Mouse (Mus musculus) heart, adult 2 months (tissue): ENCODE measurements around the gene Mrpl38. TPM values are rescaled to one million over a fixed set of nuclear protein-coding genes. Genes with fewer than 3 reads are reported as not detected.
A peak's percentile ranks its signal among the peaks of the same experiment; 100 is the strongest.

Source experiments
- DNase-seq, 2 experiments: peaks; one replicate each; pipeline ENCODE4 v3.0.0; 2021
- H3K27ac ChIP-seq: fragments of 200-600 bp; 2 replicates; pipeline ENCODE4 v1.8.1; 2022
- H3K27me3 ChIP-seq: fragments of 200-500 bp; 2 replicates; pipeline ENCODE4 v1.6.1; 2012; ENCODE audit warnings: mild to moderate bottlenecking, low read length, inconsistent platforms, mixed read lengths; ENCODE audit not compliant: control insufficient read depth, insufficient read depth
- H3K36me3 ChIP-seq: fragments of 200-500 bp; 2 replicates; pipeline ENCODE4 v1.6.1; 2012; ENCODE audit warnings: low read length, inconsistent platforms; ENCODE audit not compliant: control insufficient read depth, insufficient read depth
- H3K4me1 ChIP-seq: fragments of 200-500 bp; 2 replicates; pipeline ENCODE4 v1.6.1; 2011; ENCODE audit warnings: low read length; ENCODE audit not compliant: control insufficient read depth, insufficient read depth
- H3K4me3 ChIP-seq: fragments of 200-600 bp; 2 replicates; pipeline ENCODE4 v1.8.1; 2022
- H3K79me2 ChIP-seq: fragments of 200-500 bp; replicated peaks from 2 replicates; pipeline ENCODE4 v1.6.1; 2012; ENCODE audit warnings: mild to moderate bottlenecking, inconsistent platforms, low read length, moderate library complexity, mixed read lengths; ENCODE audit not compliant: control insufficient read depth, insufficient read depth
- H3K9ac ChIP-seq: fragments of 200-500 bp; 2 replicates; pipeline ENCODE4 v1.6.1; 2012; ENCODE audit warnings: low read depth, mild to moderate bottlenecking, control low read depth, inconsistent platforms, low read length, mixed read lengths
- CTCF ChIP-seq: fragments of 200-600 bp; IDR thresholded peaks from 2 replicates; pipeline ENCODE4 v1.8.1; 2022; ENCODE audit warnings: antibody characterized with exemption, mild to moderate bottlenecking, moderate library complexity
- EP300 ChIP-seq: fragments of 200-500 bp; IDR thresholded peaks from 2 replicates; pipeline ENCODE4 v1.6.1; 2011; ENCODE audit warnings: low read depth, low read length, control low read depth; ENCODE audit not compliant: insufficient read depth
- POLR2A ChIP-seq: fragments of 200-500 bp; IDR thresholded peaks from 2 replicates; pipeline ENCODE4 v1.6.1; 2011; ENCODE audit warnings: mild to moderate bottlenecking, low read depth, low read length, control low read depth; ENCODE audit not compliant: insufficient read depth
- WGBS: fragments of 180-500 bp; shearing (Covaris S2); methylation state at CpG from one replicate; pipeline ENCODE4 v1.1.7; 2018; 5-methylcytosine and 5-hydroxymethylcytosine counted together
- intact Hi-C: fragments of 180-260 bp; cut with DNase I; formaldehyde crosslinking; loops from one replicate; pipeline ENCODE4 v1.15.1; 2025
- polyA plus RNA-seq: library from polyadenylated mRNA; depleted of rRNA; stranded (reverse); fragments of >200 nt; gene quantifications from 2 replicates; pipeline ENCODE4 v1.2.3, GENCODE M21; 2012
- total RNA-seq, 2 experiments: library from RNA; stranded (reverse); gene quantifications; 2 replicates each; pipeline ENCODE4 v1.2.3; 2021

The Mrpl38 gene
- total and polyA plus RNA-seq, 3 experiments = 55.5 to 59.7 (median 56.8) TPM

DNA sequence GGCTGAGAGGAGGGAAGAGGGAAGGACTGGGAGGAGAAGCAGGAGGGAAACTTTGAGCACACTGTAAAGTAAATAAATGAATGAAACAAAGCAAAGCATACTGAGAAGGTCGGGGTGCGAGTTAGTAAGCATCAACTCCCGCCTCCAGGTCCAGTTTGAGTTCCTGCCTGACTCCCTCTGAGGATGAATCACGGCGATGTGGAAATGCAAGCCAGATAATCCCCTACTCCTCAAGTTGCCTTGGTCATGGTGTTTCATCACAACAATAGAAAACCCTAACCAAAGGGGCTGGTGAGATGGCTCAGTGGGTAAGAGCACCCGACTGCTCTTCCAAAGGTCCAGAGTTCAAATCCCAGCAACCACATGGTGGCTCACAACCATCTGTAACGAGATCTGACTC lies 37.3 kb upstream of the Mrpl38 start:
- no peaks in the 10 kb centered on the region for H3K36me3 ChIP-seq
- WGBS = 88% methylated on average over 7 of the region's 7 CpGs

DNA sequence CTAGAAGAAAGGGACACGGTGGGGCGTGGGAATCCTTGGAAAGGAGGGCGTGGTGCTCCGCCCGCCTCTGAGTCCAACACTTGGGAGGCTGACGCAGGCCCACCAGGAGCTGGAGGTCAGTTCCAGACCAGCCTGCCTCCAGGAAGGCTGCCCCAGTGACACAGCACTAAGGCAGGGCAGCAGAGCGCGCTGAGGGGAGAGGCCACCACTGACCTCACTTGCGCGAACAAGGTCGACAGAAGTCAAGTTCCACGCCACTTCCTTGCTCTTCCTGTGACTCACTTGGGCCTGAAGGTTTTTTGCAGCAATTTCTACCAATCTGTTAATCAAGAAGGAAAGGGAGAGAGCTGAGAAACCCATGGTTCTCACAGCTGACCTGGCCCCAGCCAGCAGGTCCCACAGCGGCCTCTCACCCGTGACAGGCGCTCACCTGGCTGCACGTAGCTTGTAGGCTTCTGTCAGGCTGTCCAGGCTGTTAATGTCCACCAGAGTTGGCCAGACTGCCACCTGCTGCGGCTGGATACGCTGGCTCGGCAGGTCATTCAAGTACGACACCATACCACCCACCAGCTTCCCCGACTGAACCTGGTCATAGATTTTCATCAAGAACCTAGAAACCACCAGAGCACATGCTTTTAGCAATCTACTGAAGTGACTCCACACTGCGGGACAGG lies 36.2 kb upstream of the Mrpl38 start:
- H3K36me3 ChIP-seq = no peaks in the 10 kb centered on the region
- H3K4me1 ChIP-seq = no peaks in the 10 kb centered on the region
- H3K79me2 ChIP-seq = no peaks in the 10 kb centered on the region
- no peak overlapping the region for H3K27ac ChIP-seq
- no peaks in the 10 kb centered on the region for H3K27me3 ChIP-seq
- 92% methylated on average over 22 of the region's 22 CpGs for WGBS
- no peak overlapping the region for H3K9ac ChIP-seq
- TF ChIP-seq EP300 (no peak), CTCF (no peak)
- no peak for DNase-seq
- no peak overlapping the region for H3K4me3 ChIP-seq
- intact Hi-C loops = no loop called here

More for the DNA sequence above, 37.3 kb upstream of the Mrpl38 start:
- Histone ChIP-seq H3K27ac (no peak overlapping the region), H3K4me1 (no peaks in the 10 kb centered on the region), H3K4me3 (no peak overlapping the region), H3K9ac (no peak overlapping the region), H3K79me2 (no peaks in the 10 kb centered on the region), H3K27me3 (no peaks in the 10 kb centered on the region)
- DNase-seq = no peak
- intact Hi-C loops = no loop called here
- TF ChIP-seq CTCF (no peak), POLR2A (no peak)

DNA sequence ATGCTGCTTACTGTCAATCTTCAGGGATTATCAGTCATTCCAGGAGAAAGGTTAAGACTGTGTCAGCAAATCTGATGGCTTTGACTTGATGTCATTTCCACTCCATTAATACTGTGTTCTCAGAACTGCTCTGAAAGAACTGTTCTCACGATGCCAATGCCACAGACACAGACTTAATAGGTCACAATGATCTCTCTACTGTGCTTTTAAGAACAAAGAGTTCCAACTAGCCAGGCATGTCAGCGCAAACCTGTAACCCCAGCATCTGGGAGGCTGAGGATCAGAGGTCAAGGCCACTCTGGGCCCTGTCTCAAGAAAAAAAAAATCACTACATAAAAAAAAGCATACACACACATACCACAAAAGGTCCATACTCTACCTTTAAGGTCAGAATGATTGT lies 33.3 kb upstream of the Mrpl38 start:
- no peaks in the 10 kb centered on the region for H3K79me2 ChIP-seq
- H3K27ac ChIP-seq = no peak overlapping the region
- H3K9ac ChIP-seq = no peak overlapping the region
- no peaks in the 10 kb centered on the region for H3K27me3 ChIP-seq
- intact Hi-C loops = no loop called here
- H3K4me3 ChIP-seq = no peak overlapping the region
- DNase-seq = no peak
- no peaks in the 10 kb centered on the region for H3K36me3 ChIP-seq
- H3K4me1 ChIP-seq = no peaks in the 10 kb centered on the region; the same call in 1 of the 2 replicates
- TF ChIP-seq EP300 (no peak), POLR2A (no peak), CTCF (no peak)
- 92% methylated on average over 2 of the region's 2 CpGs for WGBS

DNA sequence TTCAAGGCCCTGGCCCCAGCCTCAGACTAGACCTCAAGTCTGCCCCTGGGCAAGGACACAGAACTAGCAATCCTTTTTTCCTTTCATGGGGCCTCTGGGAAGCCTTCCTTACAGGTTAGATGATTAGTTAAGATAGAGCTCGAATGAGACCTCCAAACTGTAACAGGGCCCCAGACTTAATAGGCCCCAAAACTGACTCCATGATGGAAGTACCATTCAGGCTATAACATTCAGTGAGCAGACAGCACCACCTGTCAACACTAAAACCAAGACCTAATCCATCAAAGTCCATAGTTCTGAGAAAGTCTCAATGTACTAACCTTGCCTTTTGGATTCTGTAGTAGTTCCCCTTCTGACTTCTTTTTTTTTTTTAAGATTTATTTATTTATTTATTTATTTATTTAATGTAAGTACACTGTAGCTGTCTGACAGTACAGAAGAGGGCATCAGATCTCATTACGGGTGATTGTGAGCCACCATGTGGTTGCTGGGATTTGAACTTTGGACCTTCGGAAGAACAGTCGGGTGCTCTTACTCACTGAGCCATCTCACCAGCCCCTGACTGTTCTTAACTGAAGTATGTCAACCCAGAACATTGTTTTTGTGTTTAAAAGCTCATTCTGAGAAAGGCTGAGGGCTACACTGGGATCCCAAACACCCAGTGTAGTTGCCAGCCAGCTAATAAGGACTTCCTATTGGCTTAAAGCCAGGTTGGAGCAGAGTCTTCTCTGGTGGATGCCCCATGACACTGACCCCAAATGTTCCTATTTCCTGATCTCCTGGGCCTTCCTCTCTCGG lies 31.5 kb upstream of the Mrpl38 start:
- Histone ChIP-seq H3K4me3 (no peak overlapping the region), H3K4me1 (no peaks in the 10 kb centered on the region; the same call in 1 of the 2 replicates), H3K9ac (no peak overlapping the region), H3K79me2 (no peaks in the 10 kb centered on the region), H3K36me3 (no peaks in the 10 kb centered on the region), H3K27ac (no peak overlapping the region), H3K27me3 (no peaks in the 10 kb centered on the region)
- 76% methylated on average over 5 of the region's 5 CpGs for WGBS
- no peak for DNase-seq
- intact Hi-C loops = no loop called here
- TF ChIP-seq CTCF (no peak), POLR2A (no peak), EP300 (no peak)

DNA sequence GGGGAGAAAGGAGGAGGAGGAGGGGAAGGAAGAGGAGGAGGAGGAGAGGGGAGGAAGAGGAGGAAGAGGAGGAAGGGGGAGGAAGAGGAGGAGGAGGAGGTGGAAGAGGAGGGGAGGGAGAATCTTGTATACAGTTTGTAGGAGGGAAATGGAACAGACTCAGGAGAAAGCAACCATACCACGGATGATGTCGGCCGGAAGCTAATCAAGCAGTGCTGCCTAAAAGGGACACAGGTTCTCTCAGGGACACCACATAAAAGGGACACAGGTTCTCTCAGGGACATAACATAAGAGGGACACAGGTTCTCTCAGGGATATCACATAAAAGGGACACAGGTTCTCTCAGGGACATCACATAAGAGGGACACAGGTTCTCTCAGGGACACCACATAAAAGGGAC lies 30.5 kb upstream of the Mrpl38 start:
- H3K4me3 ChIP-seq = no peak overlapping the region
- no peak overlapping the region for H3K9ac ChIP-seq
- no peak for DNase-seq
- H3K4me1 ChIP-seq = no peaks in the 10 kb centered on the region; the same call in 1 of the 2 replicates
- intact Hi-C loops = no loop called here
- no peaks in the 10 kb centered on the region for H3K79me2 ChIP-seq
- no peak for TF ChIP-seq POLR2A
- TF ChIP-seq CTCF = no peak
- no peak for TF ChIP-seq EP300
- no peaks in the 10 kb centered on the region for H3K27me3 ChIP-seq
- H3K36me3 ChIP-seq = no peaks in the 10 kb centered on the region
- H3K27ac ChIP-seq = no peak overlapping the region
- 63% methylated on average over 3 of the region's 3 CpGs for WGBS

DNA sequence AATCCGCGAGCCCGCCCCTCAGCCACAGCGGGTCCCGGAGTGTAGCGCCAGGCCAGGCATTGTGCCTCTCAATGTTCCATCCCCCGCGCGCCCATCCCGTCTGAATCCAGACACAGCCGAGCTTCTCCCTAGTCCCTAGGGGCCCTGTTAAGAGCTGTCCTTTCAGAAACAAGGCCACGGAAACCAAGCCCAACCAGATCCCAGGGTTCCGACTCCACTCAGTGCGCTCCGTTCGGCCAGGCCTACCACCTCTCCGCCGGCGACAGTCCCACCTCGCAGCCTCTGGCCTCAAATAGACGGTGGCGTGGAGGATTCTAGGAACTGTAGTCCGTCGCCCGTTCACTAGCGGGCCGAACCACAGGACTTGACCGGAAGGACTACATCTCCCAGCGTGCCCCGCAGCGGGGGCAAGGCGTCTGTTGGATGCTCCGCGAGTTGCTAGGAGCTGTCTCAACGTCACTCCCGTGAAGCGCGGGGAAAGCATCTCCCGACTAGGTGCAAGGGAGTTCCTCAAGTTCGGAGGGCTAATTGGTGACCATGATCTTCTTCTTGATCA lies 29.3 kb upstream of the Mrpl38 start, which contains the start of gene Fbf1:
Gene Fbf1, minus strand, starts transcription at position 283 of the 556 bp plus-strand sequence.
- no peaks in the 10 kb centered on the region for H3K36me3 ChIP-seq
- no peaks in the 10 kb centered on the region for H3K79me2 ChIP-seq
- H3K9ac ChIP-seq = peak within 1 kb of the TSS; percentile 87
- peak within 1 kb of the TSS; percentile 81 for H3K4me3 ChIP-seq
- H3K4me1 ChIP-seq = no peaks in the 10 kb centered on the region; the same call in 1 of the 2 replicates
- intact Hi-C loops = loop anchor here (2.0 kb wide), 2 partner anchors 25 to 51 kb away; no protein-coding TSS in a partner anchor
- under 1% methylated on average over 40 of the region's 40 CpGs for WGBS
- peak within 1 kb of the TSS; percentile 81 for H3K27ac ChIP-seq
- DNase-seq = peak; percentile 95 to 96
- no peaks in the 10 kb centered on the region for H3K27me3 ChIP-seq
- peak; percentile 89 for TF ChIP-seq POLR2A
- TF ChIP-seq EP300 = peak; percentile 75; the same call in 1 of the 2 replicates
- peak; percentile 9; the same call in 1 of the 2 replicates for TF ChIP-seq CTCF
